Mouse (Mus musculus) large intestine, adult 2 months (tissue): ENCODE data around the gene Heatr9. TPM values are rescaled to one million over a fixed set of nuclear protein-coding genes. Genes with fewer than 3 reads are reported as not detected.

Source experiments
- polyA plus RNA-seq: library from polyadenylated mRNA; depleted of rRNA; stranded (reverse); fragments of >200 nt; gene quantifications from 2 replicates; pipeline ENCODE4 v1.2.3, GENCODE M21; 2012; rRNA removed

Gene Heatr9
- polyA plus RNA-seq, 1 experiment: 0.04 TPM

Other genes starting within 250 kb of the Heatr9 start
- gene Slfn14, start 235.4 kb downstream of the Heatr9 start, polyA plus RNA-seq: not detected in 2 replicates
- gene Ap2b1, start 223.2 kb downstream of the Heatr9 start, polyA plus RNA-seq: 32.1 and 43.9 TPM in 2 replicates
- 6.9 and 8.9 TPM in 2 replicates for gene Pex12, start 219.6 kb downstream of the Heatr9 start, polyA plus RNA-seq
- 0.84 and 1.1 TPM in 2 replicates for gene Rasl10b, start 113.0 kb downstream of the Heatr9 start, polyA plus RNA-seq
- 0.38 and 0.48 TPM in 2 replicates for gene Gas2l2, start 92.7 kb downstream of the Heatr9 start, polyA plus RNA-seq
- 1.6 and 1.7 TPM in 2 replicates for gene 1700020L24Rik, start 84.5 kb downstream of the Heatr9 start, polyA plus RNA-seq
- 2.1 and 5.6 TPM in 2 replicates for gene Mmp28, start 59.1 kb downstream of the Heatr9 start, polyA plus RNA-seq
- 10.5 and 13.9 TPM in 2 replicates for gene Taf15, start 49.1 kb downstream of the Heatr9 start, polyA plus RNA-seq
- 194 and 322 TPM in 2 replicates for gene Ccl5, start 8.3 kb upstream of the Heatr9 start, polyA plus RNA-seq
- gene Ccl9, start 56.5 kb upstream of the Heatr9 start, polyA plus RNA-seq: 9.1 and 16.9 TPM in 2 replicates
- 122 and 165 TPM in 2 replicates for gene Ccl6, start 70.9 kb upstream of the Heatr9 start, polyA plus RNA-seq
- gene Rpl9-ps1, start 123.4 kb upstream of the Heatr9 start, polyA plus RNA-seq: not detected in 2 replicates
- 2.1 and 2.5 TPM in 2 replicates for gene Ccl3, start 127.2 kb upstream of the Heatr9 start, polyA plus RNA-seq
- gene Ccl4, start 140.4 kb upstream of the Heatr9 start, polyA plus RNA-seq: 2.7 and 4.5 TPM in 2 replicates
- gene Wfdc17, start 181.8 kb upstream of the Heatr9 start, polyA plus RNA-seq: 3.3 and 5.8 TPM in 2 replicates
- not detected in 2 replicates for gene Wfdc18, start 186.8 kb upstream of the Heatr9 start, polyA plus RNA-seq
- 0.86 and 2.0 TPM in 2 replicates for gene Wfdc21, start 224.8 kb upstream of the Heatr9 start, polyA plus RNA-seq
- 12.1 and 24.6 TPM in 2 replicates for gene Heatr6, start 231.5 kb upstream of the Heatr9 start, polyA plus RNA-seq